Mouse (Mus musculus): ENCODE measurements at regions not wholly inside any gene's neighbourhood (a gene's known extent, or its start where the extent isn't known, plus 50 kb on each side); places are given as distances from the start of the nearest gene placed in this dataset.

GRCm38 (mm10) chr11:63753260-63753659 lies 168.8 kb downstream of the Hs3st3b1 start:
- Histone ChIP-seq H3K4me3 (no peak overlapping the region), H3ac (ENCODE audit: control insufficient read depth, insufficient read length) (no peak overlapping the region), H3K79me2 (ENCODE audit: control insufficient read depth, insufficient read depth) (no peaks in the 10 kb centered on the region), H3K36me3 (ENCODE audit: control insufficient read depth, insufficient read depth) (no peaks in the 10 kb centered on the region), H3K4me2 (ENCODE audit: low read depth) (no peak overlapping the region), H3K27me3 (ENCODE audit: control insufficient read depth, insufficient read depth, insufficient read length) (no peaks in the 10 kb centered on the region)
- no peak for TF ChIP-seq MYOD1 (IDR thresholded peaks at IDR 0.05; ENCODE audit: control insufficient read depth in 1 of 3, insufficient read length in 2 of 3, low read depth in 2 of 3)
- TF ChIP-seq TCF3 (IDR thresholded peaks at IDR 0.05; ENCODE audit: insufficient read length, low read depth) = no peak
- TF ChIP-seq E2F4 (IDR thresholded peaks at IDR 0.05; ENCODE audit: insufficient read depth) = no peak
- no peak for TF ChIP-seq REST (IDR thresholded peaks at IDR 0.05; ENCODE audit: insufficient read depth, insufficient read length)
- no peak for TF ChIP-seq SRF (IDR thresholded peaks at IDR 0.05; ENCODE audit: control insufficient read depth, insufficient read length, low read depth)
- TF ChIP-seq POLR2A (IDR thresholded peaks at IDR 0.05; ENCODE audit: insufficient read length, low read depth) = no peak
- TF ChIP-seq TCF12 (IDR thresholded peaks at IDR 0.05; ENCODE audit: insufficient read depth, poor library complexity, severe bottlenecking) = no peak
- no peak for TF ChIP-seq USF1 (IDR thresholded peaks at IDR 0.05; ENCODE audit: low read depth)
- no peak for TF ChIP-seq POLR2AphosphoS2 (IDR thresholded peaks at IDR 0.05; ENCODE audit: insufficient read length, low read depth)
- TF ChIP-seq CEBPB (IDR thresholded peaks at IDR 0.05; ENCODE audit: insufficient read depth, poor library complexity, severe bottlenecking) = no peak
- TF ChIP-seq MAX (IDR thresholded peaks at IDR 0.05; ENCODE audit: low read depth) = no peak
- no peak for TF ChIP-seq MYOG (IDR thresholded peaks at IDR 0.05; ENCODE audit: control insufficient read depth in 1 of 3, insufficient read depth in 1 of 3, insufficient read length in 2 of 3, low read depth in 2 of 3)

DNA sequence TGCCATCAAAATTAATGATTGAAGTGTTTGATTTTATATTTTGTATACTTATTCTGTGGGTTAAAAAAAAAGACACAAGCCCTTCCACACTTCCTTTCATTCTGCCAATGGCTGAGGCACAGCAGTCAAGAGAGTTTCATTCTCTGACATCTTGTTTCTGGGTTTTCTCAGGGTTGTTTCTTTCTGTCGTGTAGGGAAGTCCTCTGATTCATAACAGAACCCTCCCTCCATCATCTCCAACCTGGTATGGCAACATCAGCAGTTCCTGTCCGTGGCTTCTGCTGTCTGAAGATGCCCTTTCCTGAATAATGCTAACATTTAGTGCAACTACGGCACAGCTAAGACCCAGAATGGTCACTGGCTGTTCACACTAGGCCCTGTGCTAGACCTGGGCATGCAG lies 167.3 kb downstream of the Hs3st3b1 start:
- H3K79me2 ChIP-seq (ENCODE audit: control insufficient read depth, insufficient read depth) = no peaks in the 10 kb centered on the region
- H3K4me3 ChIP-seq = no peak overlapping the region
- no peak overlapping the region for H3ac ChIP-seq (ENCODE audit: control insufficient read depth, insufficient read length)
- TF ChIP-seq SRF (IDR thresholded peaks at IDR 0.05; ENCODE audit: control insufficient read depth, insufficient read length, low read depth) (no peak), TCF3 (IDR thresholded peaks at IDR 0.05; ENCODE audit: insufficient read length, low read depth) (no peak), POLR2AphosphoS2 (IDR thresholded peaks at IDR 0.05; ENCODE audit: insufficient read length, low read depth) (no peak), USF1 (IDR thresholded peaks at IDR 0.05; ENCODE audit: low read depth) (no peak), MYOD1 (IDR thresholded peaks at IDR 0.05; ENCODE audit: control insufficient read depth in 1 of 3, insufficient read length in 2 of 3, low read depth in 2 of 3) (no peak), MAX (IDR thresholded peaks at IDR 0.05; ENCODE audit: low read depth) (no peak), POLR2A (IDR thresholded peaks at IDR 0.05; ENCODE audit: insufficient read length, low read depth) (no peak), CEBPB (IDR thresholded peaks at IDR 0.05; ENCODE audit: insufficient read depth, poor library complexity, severe bottlenecking) (no peak)
- no peaks in the 10 kb centered on the region for H3K36me3 ChIP-seq (ENCODE audit: control insufficient read depth, insufficient read depth)
- no peak overlapping the region for H3K4me2 ChIP-seq (ENCODE audit: low read depth)
- H3K27me3 ChIP-seq (ENCODE audit: control insufficient read depth, insufficient read depth, insufficient read length) = no peaks in the 10 kb centered on the region

GRCm38 (mm10) chr11:63758313-63758712 lies 163.8 kb downstream of the Hs3st3b1 start:
- Histone ChIP-seq H3ac (ENCODE audit: control insufficient read depth, insufficient read length) (no peak overlapping the region), H3K27me3 (ENCODE audit: control insufficient read depth, insufficient read depth, insufficient read length) (no peaks in the 10 kb centered on the region), H3K79me2 (ENCODE audit: control insufficient read depth, insufficient read depth) (no peaks in the 10 kb centered on the region), H3K4me3 (no peak overlapping the region), H3K36me3 (ENCODE audit: control insufficient read depth, insufficient read depth) (no peaks in the 10 kb centered on the region), H3K4me2 (ENCODE audit: low read depth) (no peak overlapping the region)
- TF ChIP-seq MYOD1 (IDR thresholded peaks at IDR 0.05; ENCODE audit: control insufficient read depth in 1 of 3, insufficient read length in 2 of 3, low read depth in 2 of 3) (no peak), TCF12 (IDR thresholded peaks at IDR 0.05; ENCODE audit: insufficient read depth, poor library complexity, severe bottlenecking) (no peak), MYOG (IDR thresholded peaks at IDR 0.05; ENCODE audit: control insufficient read depth in 1 of 3, insufficient read depth in 1 of 3, insufficient read length in 2 of 3, low read depth in 2 of 3) (no peak), MAX (IDR thresholded peaks at IDR 0.05; ENCODE audit: low read depth) (no peak), REST (IDR thresholded peaks at IDR 0.05; ENCODE audit: insufficient read depth, insufficient read length) (no peak), USF1 (IDR thresholded peaks at IDR 0.05; ENCODE audit: low read depth) (no peak), POLR2A (IDR thresholded peaks at IDR 0.05; ENCODE audit: insufficient read length, low read depth) (no peak), TCF3 (IDR thresholded peaks at IDR 0.05; ENCODE audit: insufficient read length, low read depth) (no peak), SRF (IDR thresholded peaks at IDR 0.05; ENCODE audit: control insufficient read depth, insufficient read length, low read depth) (no peak), E2F4 (IDR thresholded peaks at IDR 0.05; ENCODE audit: insufficient read depth) (no peak), POLR2AphosphoS2 (IDR thresholded peaks at IDR 0.05; ENCODE audit: insufficient read length, low read depth) (no peak), CEBPB (IDR thresholded peaks at IDR 0.05; ENCODE audit: insufficient read depth, poor library complexity, severe bottlenecking) (no peak)

DNA sequence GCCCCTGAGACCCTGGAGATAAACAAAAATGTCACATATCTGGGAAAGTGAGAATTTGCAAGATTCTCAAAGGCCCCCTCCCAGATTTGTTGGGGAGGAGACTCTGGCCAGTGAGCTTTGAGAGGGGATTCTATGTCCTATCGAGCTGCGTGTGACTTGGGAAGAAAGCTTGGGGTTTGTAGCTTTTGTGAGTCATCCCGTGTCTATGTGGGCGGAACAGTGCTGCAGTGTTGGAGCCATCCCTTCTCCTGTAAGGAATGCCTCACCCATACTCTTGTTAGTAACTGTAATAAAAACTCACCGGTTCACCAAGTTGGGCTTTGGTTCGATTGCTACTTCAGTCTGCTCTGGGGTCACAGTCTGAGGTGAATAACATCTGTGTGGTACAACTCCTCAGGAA lies 160.5 kb downstream of the Hs3st3b1 start:
- H3ac ChIP-seq (ENCODE audit: control insufficient read depth, insufficient read length) = no peak overlapping the region
- peak overlapping the region; percentile 48 for H3K4me2 ChIP-seq (ENCODE audit: low read depth)
- TF ChIP-seq TCF12 (IDR thresholded peaks at IDR 0.05; ENCODE audit: insufficient read depth, poor library complexity, severe bottlenecking) = no peak
- TF ChIP-seq MYOD1 (IDR thresholded peaks at IDR 0.05; ENCODE audit: control insufficient read depth in 1 of 3, insufficient read length in 2 of 3, low read depth in 2 of 3) = no peak
- TF ChIP-seq MAX (IDR thresholded peaks at IDR 0.05; ENCODE audit: low read depth) = no peak
- TF ChIP-seq MYOG (IDR thresholded peaks at IDR 0.05; ENCODE audit: control insufficient read depth in 1 of 3, insufficient read depth in 1 of 3, insufficient read length in 2 of 3, low read depth in 2 of 3) = no peak
- TF ChIP-seq TCF3 (IDR thresholded peaks at IDR 0.05; ENCODE audit: insufficient read length, low read depth) = no peak
- no peak for TF ChIP-seq CEBPB (IDR thresholded peaks at IDR 0.05; ENCODE audit: insufficient read depth, poor library complexity, severe bottlenecking)
- TF ChIP-seq SRF (IDR thresholded peaks at IDR 0.05; ENCODE audit: control insufficient read depth, insufficient read length, low read depth) = no peak
- TF ChIP-seq USF1 (IDR thresholded peaks at IDR 0.05; ENCODE audit: low read depth) = no peak
- H3K79me2 ChIP-seq (ENCODE audit: control insufficient read depth, insufficient read depth) = no peaks in the 10 kb centered on the region
- no peaks in the 10 kb centered on the region for H3K36me3 ChIP-seq (ENCODE audit: control insufficient read depth, insufficient read depth)
- no peak overlapping the region for H3K4me3 ChIP-seq
- H3K27me3 ChIP-seq (ENCODE audit: control insufficient read depth, insufficient read depth, insufficient read length) = no peaks in the 10 kb centered on the region

All from myocyte (in vitro differentiated cells).